Mouse (Mus musculus) embryonic facial prominence, embryonic 15.5 days (tissue): ENCODE data around the gene Blnk. TPM values are rescaled to one million over a fixed set of nuclear protein-coding genes. Genes with fewer than 3 reads are reported as not detected.

Experiments used
- ATAC-seq: fragments of 200-750 bp; cut with Nextera tagmentation; 2 replicates; pipeline ENCODE4 v1.8.0; 2017; ENCODE audit warnings: low read depth, moderate TSS enrichment; ENCODE audit not compliant: insufficient number of reproducible peaks, low FRiP score, low TSS enrichment
- H3K27ac ChIP-seq: fragments of 300-500 bp; sonication (generic); replicated peaks from 2 replicates; pipeline ENCODE4 v1.5.1; 2015; ENCODE audit warnings: mild to moderate bottlenecking, inconsistent platforms
- H3K27me3 ChIP-seq: fragments of 300-500 bp; sonication (generic); 2 replicates; pipeline ENCODE4 v1.6.1; 2015; ENCODE audit warnings: inconsistent platforms
- H3K36me3 ChIP-seq: fragments of 300-500 bp; sonication (generic); 2 replicates; pipeline ENCODE4 v1.6.1; 2015; ENCODE audit warnings: mild to moderate bottlenecking, inconsistent platforms
- H3K4me1 ChIP-seq: fragments of 300-500 bp; sonication (generic); 2 replicates; pipeline ENCODE4 v1.6.1; 2015; ENCODE audit warnings: inconsistent platforms
- H3K4me2 ChIP-seq: fragments of 300-500 bp; sonication (generic); replicated peaks from 2 replicates; pipeline ENCODE4 v1.6.1; 2015; ENCODE audit warnings: mild to moderate bottlenecking, inconsistent platforms
- H3K4me3 ChIP-seq: fragments of 300-500 bp; sonication (generic); replicated peaks from 2 replicates; pipeline ENCODE4 v1.5.1; 2015; ENCODE audit warnings: mild to moderate bottlenecking, inconsistent platforms
- H3K9ac ChIP-seq: fragments of 300-500 bp; sonication (generic); 2 replicates; pipeline ENCODE4 v1.6.1; 2015; ENCODE audit warnings: inconsistent platforms
- H3K9me3 ChIP-seq: fragments of 300-500 bp; sonication (generic); replicated peaks from 2 replicates; pipeline ENCODE4 v1.6.1; 2016; ENCODE audit warnings: inconsistent platforms
- WGBS: fragments of 180-500 bp; shearing (Covaris S2); methylation state at CpG from one replicate; pipeline ENCODE4 v1.1.7; 2015; 5-methylcytosine and 5-hydroxymethylcytosine counted together
- microRNA-seq: library from miRNA; unstranded; fragments of <30 nt; microRNA quantifications from one replicate; pipeline ENCODE4, GENCODE M21; 2016; ENCODE audit warnings: borderline number of aligned reads
- polyA plus RNA-seq: library from polyadenylated mRNA; unstranded; fragments of >200 nt; fragmentation: Nextera tagmentation; extraction: Ambion mirVana; gene quantifications from 2 replicates; pipeline ENCODE4 v1.2.1, GENCODE M21; 2015

The Blnk gene
- polyA plus RNA-seq, 1 experiment from 2014 or later = 5.2 TPM

DNA sequence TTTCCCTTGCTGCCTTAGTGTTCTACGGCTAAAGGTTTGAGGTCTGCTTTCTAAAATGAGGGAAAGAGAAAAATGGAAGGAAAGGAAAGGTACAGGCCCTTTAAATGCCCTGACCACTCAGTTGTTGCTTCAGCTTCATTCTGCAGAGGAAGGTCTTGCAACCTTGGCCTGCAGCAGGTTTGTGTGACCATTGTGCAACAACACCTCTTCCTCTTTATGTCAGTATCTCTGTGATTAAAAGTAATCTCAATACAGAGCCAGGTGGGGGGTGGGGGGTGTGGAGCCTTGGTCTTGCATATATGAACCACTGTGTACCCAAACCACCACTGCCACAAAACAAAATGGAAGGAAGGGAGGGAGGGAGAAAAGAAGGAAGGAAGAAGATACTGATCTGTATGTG, 105.4 kb downstream of the Blnk start:
- WGBS = 79% methylated on average over 1 of the region's 1 CpGs
- Histone ChIP-seq H3K36me3 (no peaks in the 10 kb centered on the region), H3K27me3 (peaks cover 44% of the 10 kb centered on the region), H3K4me1 (0 out of 2 replicates have a peak, but pooled peaks cover under 1% of the 10 kb centered on the region), H3K27ac (no peak overlapping the region), H3K9me3 (no peaks in the 10 kb centered on the region; the same call in 1 of the 2 replicates), H3K4me3 (no peak overlapping the region), H3K9ac (no peak overlapping the region), H3K4me2 (no peak overlapping the region)
- ATAC-seq = no peak

DNA sequence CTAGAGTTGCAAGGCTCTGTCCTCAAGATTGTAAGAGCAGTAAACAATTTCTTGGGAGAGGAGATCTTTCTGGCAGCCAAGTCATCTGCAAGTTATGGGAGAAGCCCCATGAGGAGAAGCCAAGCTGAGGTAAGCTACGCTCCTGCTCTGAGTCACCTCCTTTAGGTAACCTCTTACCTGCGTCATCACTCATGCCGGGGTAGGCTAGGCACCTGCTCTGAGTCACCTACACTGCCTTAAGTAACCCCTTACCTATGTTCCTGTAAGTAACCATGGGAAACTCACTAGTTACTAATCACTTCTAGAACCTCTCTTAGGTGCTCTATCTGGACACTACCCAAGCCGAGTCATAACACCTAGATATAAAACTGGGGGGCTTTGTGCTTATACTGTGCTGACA, 112.6 kb downstream of the Blnk start:
- Histone ChIP-seq H3K36me3 (no peaks in the 10 kb centered on the region), H3K27ac (no peak overlapping the region), H3K4me2 (no peak overlapping the region), H3K9ac (no peak overlapping the region), H3K27me3 (peaks cover 79% of the 10 kb centered on the region), H3K4me1 (no peaks in the 10 kb centered on the region), H3K4me3 (no peak overlapping the region), H3K9me3 (no peaks in the 10 kb centered on the region)
- WGBS = 85% methylated on average over 4 of the region's 4 CpGs
- no peak for ATAC-seq

Small RNA genes lying within 50 kb of the gene (microRNA-seq; reads per million reads assigned to microRNA genes)
- 0.52 reads per million for gene Mir8092

Other genes with a start within 250 kb of the Blnk start
- gene Cc2d2b, start 245.8 kb downstream of the Blnk start, polyA plus RNA-seq = not detected in 2 replicates
- 11.1 TPM in 2 replicates for gene Ccnj, start 163.3 kb downstream of the Blnk start, polyA plus RNA-seq
- gene Zfp518a, start 99.8 kb downstream of the Blnk start, polyA plus RNA-seq = 9.5 and 10.3 TPM in 2 replicates
- gene Dntt, start 34.7 kb upstream of the Blnk start, polyA plus RNA-seq = 0.07 TPM in 1 of 2 replicates, not detected in the other
- gene Opalin, start 82.6 kb upstream of the Blnk start, polyA plus RNA-seq = not detected in 2 replicates
- 0.76 and 0.97 TPM in 2 replicates for gene Tll2, start 212.3 kb upstream of the Blnk start, polyA plus RNA-seq